In the genomic region with DNA sequence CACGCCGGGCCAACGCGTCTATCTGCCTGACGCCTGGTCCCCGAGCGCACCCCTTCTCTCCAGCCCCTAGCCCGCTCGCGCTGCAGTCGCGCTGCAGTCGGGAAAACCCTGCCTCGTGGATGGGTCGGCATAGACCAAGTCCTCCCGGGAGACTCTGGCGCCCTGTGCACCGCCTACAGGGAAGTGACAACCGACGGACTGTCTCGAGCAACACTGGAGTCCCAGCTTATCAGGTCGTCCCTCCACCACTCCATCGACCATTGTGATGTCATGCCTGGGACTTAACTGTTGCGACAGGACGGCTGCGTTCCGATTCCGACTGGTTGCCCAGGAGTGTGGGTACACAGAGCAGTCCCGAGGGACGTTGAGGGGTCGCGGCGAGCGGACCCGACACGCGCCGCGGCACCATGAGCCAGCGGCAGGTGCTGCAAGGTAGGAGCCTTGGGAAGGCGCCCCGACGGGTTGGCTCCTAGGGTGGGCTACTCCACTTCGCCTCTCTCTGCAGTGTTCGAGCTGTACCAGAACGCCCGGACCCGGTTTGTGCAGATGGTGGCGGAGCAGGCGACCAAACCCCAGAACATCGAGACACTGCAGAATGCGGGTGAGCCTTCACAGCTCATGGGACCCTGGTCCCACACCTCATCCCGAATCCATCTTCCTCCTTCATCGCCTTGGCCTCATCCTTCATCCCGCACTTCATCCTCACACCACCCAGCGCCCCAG, we compare ENCODE assay signal across 8 mouse cellular contexts. TPM values are rescaled to one million over a fixed set of nuclear protein-coding genes. Genes with fewer than 3 reads are reported as not detected.
DNase-seq lines count a peak whose midpoint lies in the region; ATAC-seq and TF ChIP-seq lines count a peak whose summit lies in the region.

No protein-coding gene starts in this region.

- H3K27me3 ChIP-seq in heart, postnatal 0 days (ENCODE audit: control insufficient read depth, insufficient read depth, low read length): peaks cover 73% of the 10 kb centered on the region
- H3K27me3 ChIP-seq in liver, embryonic 11.5 days (replicated peaks; ENCODE audit: control insufficient read depth, insufficient read depth, low read length): peaks cover 73% of the 10 kb centered on the region
- H3K27me3 ChIP-seq in neural tube, embryonic 14.5 days (ENCODE audit: control insufficient read depth, insufficient read depth, low read length): peaks cover 54% of the 10 kb centered on the region

- H3K36me3 ChIP-seq in heart, postnatal 0 days (replicated peaks; ENCODE audit: control insufficient read depth, insufficient read depth, low read length): no peaks in the 10 kb centered on the region
- no peaks in the 10 kb centered on the region for H3K36me3 ChIP-seq in liver, embryonic 11.5 days (ENCODE audit: control insufficient read depth, insufficient read depth, low read length)
- H3K36me3 ChIP-seq in neural tube, embryonic 14.5 days (ENCODE audit: control insufficient read depth, insufficient read depth, low read length): no peaks in the 10 kb centered on the region

- H3K27ac ChIP-seq in heart, postnatal 0 days (ENCODE audit: low read depth): no peak overlapping the region
- H3K27ac ChIP-seq in liver, embryonic 11.5 days (ENCODE audit: low read depth, low read length): no peak overlapping the region
- no peak overlapping the region for H3K27ac ChIP-seq in neural tube, embryonic 14.5 days (ENCODE audit: low read depth, low read length)

- H3K4me2 ChIP-seq in heart, postnatal 0 days (ENCODE audit: low read depth, low read length): peak overlapping the region; percentile 39
- peak overlapping the region; percentile 43 for H3K4me2 ChIP-seq in liver, embryonic 11.5 days
- no peak overlapping the region for H3K4me2 ChIP-seq in neural tube, embryonic 14.5 days (ENCODE audit: low read depth, low read length)

- no peaks in the 10 kb centered on the region; the same call in 1 of the 2 replicates for H3K4me1 ChIP-seq in heart, postnatal 0 days (ENCODE audit: control insufficient read depth, insufficient read depth)
- H3K4me1 ChIP-seq in liver, embryonic 11.5 days (replicated peaks; ENCODE audit: control insufficient read depth, insufficient read depth, low read length): peaks cover 3% of the 10 kb centered on the region; the same call in 1 of the 2 replicates
- peaks cover 6% of the 10 kb centered on the region for H3K4me1 ChIP-seq in neural tube, embryonic 14.5 days (ENCODE audit: control insufficient read depth, insufficient read depth, low read length)

- H3K4me3 ChIP-seq in heart, postnatal 0 days (ENCODE audit: low read depth, low read length): peak overlapping the region; percentile 31
- peak overlapping the region; percentile 26 for H3K4me3 ChIP-seq in liver, embryonic 11.5 days (ENCODE audit: low read depth, low read length)
- H3K4me3 ChIP-seq in neural tube, embryonic 14.5 days (ENCODE audit: low read depth, low read length): no peak overlapping the region

- no peak for DNase-seq in frontal cortex, postnatal 10 days (ENCODE audit: low spot score in 2 of 2)
- peak; percentile 40 for DNase-seq in thymus, postnatal 4 days
- no peak for DNase-seq in thymus, postnatal 10 days (ENCODE audit: low spot score in 2 of 2)
- no peak for DNase-seq in heart, postnatal 0 days (ENCODE audit: low spot score)
- DNase-seq in liver, embryonic 11.5 days (ENCODE audit: low spot score): peak; percentile 49
- no peak for DNase-seq in urinary bladder, postnatal 14 days (ENCODE audit: low spot score)

- peak; percentile 24; the same call in 1 of the 2 replicates for ATAC-seq in frontal cortex, adult (ENCODE audit: low TSS enrichment)
- ATAC-seq in heart, postnatal 0 days (ENCODE audit: insufficient read depth, low read depth): no peak
- no peak; the same call in 1 of the 2 replicates for ATAC-seq in liver, embryonic 11.5 days (replicated peaks; ENCODE audit: low FRiP score)
- peak; percentile 52; the same call in 1 of the 2 replicates for ATAC-seq in neural tube, embryonic 14.5 days (ENCODE audit: low read depth)

- WGBS in heart, postnatal 0 days: 1% methylated on average over 56 of the region's 56 CpGs
- 1% methylated on average over 56 of the region's 56 CpGs for WGBS in liver, embryonic 11.5 days
- under 1% methylated on average over 56 of the region's 56 CpGs for WGBS in neural tube, embryonic 14.5 days

- no peaks in the 10 kb centered on the region for H3K9me3 ChIP-seq in heart, postnatal 0 days (replicated peaks; ENCODE audit: control insufficient read depth, low read length)
- no peaks in the 10 kb centered on the region for H3K9me3 ChIP-seq in liver, embryonic 11.5 days (ENCODE audit: control insufficient read depth, low read length)
- no peaks in the 10 kb centered on the region for H3K9me3 ChIP-seq in neural tube, embryonic 14.5 days (ENCODE audit: control insufficient read depth, low read length)

- TF ChIP-seq EP300 in heart, postnatal 0 days (IDR thresholded peaks at IDR 0.05; ENCODE audit: low read depth): no peak

- TF ChIP-seq CTCF in heart, postnatal 0 days (IDR thresholded peaks at IDR 0.05; ENCODE audit: low read depth): no peak

- H3K9ac ChIP-seq in heart, postnatal 0 days (replicated peaks; ENCODE audit: low read depth, low read length): no peak overlapping the region
- H3K9ac ChIP-seq in liver, embryonic 11.5 days (ENCODE audit: low read depth, low read length): no peak overlapping the region
- H3K9ac ChIP-seq in neural tube, embryonic 14.5 days (replicated peaks; ENCODE audit: low read depth, low read length): no peak overlapping the region

RNA-seq across cellular contexts. Expression of gene Spag6, which starts 5.0 kb away (rescaled TPM):
- total RNA-seq in heart, postnatal 0 days (2014; rRNA removed; ENCODE audit: low replicate concordance): not detected in 2 replicates
- polyA plus RNA-seq in heart, postnatal 0 days (2015; fragmentation: Nextera tagmentation; extraction: Ambion mirVana): 0.10 and 0.14 TPM in 2 replicates
- polyA plus RNA-seq in liver, embryonic 11.5 days (2014; fragmentation: Nextera tagmentation; extraction: Ambion mirVana): not detected in 2 replicates
- polyA plus RNA-seq in neural tube, embryonic 14.5 days (2014; fragmentation: Nextera tagmentation; extraction: Ambion mirVana): 0.23 TPM in 1 of 2 replicates, not detected in the other

RNA-seq across cellular contexts. Expression of gene Bmi1, which starts 22.0 kb away (rescaled TPM):
- 46.6 and 50.7 TPM in 2 replicates for total RNA-seq in heart, postnatal 0 days (2014; rRNA removed; ENCODE audit: low replicate concordance)
- 14.7 and 15.8 TPM in 2 replicates for polyA plus RNA-seq in heart, postnatal 0 days (2015; fragmentation: Nextera tagmentation; extraction: Ambion mirVana)
- 12.9 and 16.6 TPM in 2 replicates for polyA plus RNA-seq in liver, embryonic 11.5 days (2014; fragmentation: Nextera tagmentation; extraction: Ambion mirVana)
- polyA plus RNA-seq in neural tube, embryonic 14.5 days (2014; fragmentation: Nextera tagmentation; extraction: Ambion mirVana): 30.6 and 39.0 TPM in 2 replicates

RNA-seq across cellular contexts. Expression of gene Commd3, which starts 26.6 kb away (rescaled TPM):
- total RNA-seq in heart, postnatal 0 days (2014; rRNA removed; ENCODE audit: low replicate concordance): 201 and 342 TPM in 2 replicates
- polyA plus RNA-seq in heart, postnatal 0 days (2015; fragmentation: Nextera tagmentation; extraction: Ambion mirVana): 278 and 291 TPM in 2 replicates
- 132 and 138 TPM in 2 replicates for polyA plus RNA-seq in liver, embryonic 11.5 days (2014; fragmentation: Nextera tagmentation; extraction: Ambion mirVana)
- 203 and 222 TPM in 2 replicates for polyA plus RNA-seq in neural tube, embryonic 14.5 days (2014; fragmentation: Nextera tagmentation; extraction: Ambion mirVana)

Comparison
In these comparisons a context has a peak if more than half of its experiments do, and no peak if none do; other contexts are left out.
1. DNase-seq: peak in thymus, postnatal 4 days (single experiment) and liver, embryonic 11.5 days (single experiment); none in frontal cortex, postnatal 10 days (0 of 2), thymus, postnatal 10 days (0 of 2), heart, postnatal 0 days (single experiment) and urinary bladder, postnatal 14 days (single experiment).
2. ATAC-seq: peak in frontal cortex, adult (single experiment) and neural tube, embryonic 14.5 days (single experiment); none in heart, postnatal 0 days (single experiment) and liver, embryonic 11.5 days (single experiment).